Mouse (Mus musculus) liver, embryonic 14.5 days (tissue): ENCODE results near the gene Vps13d. TPM values are rescaled to one million over a fixed set of nuclear protein-coding genes. Genes with fewer than 3 reads are reported as not detected.

Experiments used
- ATAC-seq: fragments of 200-750 bp; cut with Nextera tagmentation; 2 replicates; pipeline ENCODE4 v1.8.0; 2017; ENCODE audit warnings: moderate number of reproducible peaks, mild to moderate bottlenecking, moderate library complexity; ENCODE audit not compliant: insufficient read depth
- DNase-seq, 3 experiments: peaks; one replicate each; pipeline ENCODE4 v3.0.0-alpha.2; 2012 to 2013; ENCODE audit warnings: low read depth in 3 of 3, low spot score in 3 of 3
- H3K27ac ChIP-seq: fragments of 300-500 bp; sonication (generic); 2 replicates; pipeline ENCODE4 v1.5.1; 2014; ENCODE audit warnings: moderate library complexity, mild to moderate bottlenecking, control low read depth, inconsistent platforms
- H3K27me3 ChIP-seq: fragments of 300-500 bp; sonication (generic); 2 replicates; pipeline ENCODE4 v1.6.1; 2014; ENCODE audit warnings: mild to moderate bottlenecking, low read length, moderate library complexity; ENCODE audit not compliant: control insufficient read depth, insufficient read depth
- H3K36me3 ChIP-seq: fragments of 300-500 bp; sonication (generic); replicated peaks from 2 replicates; pipeline ENCODE4 v1.6.1; 2014; ENCODE audit warnings: low read depth; ENCODE audit not compliant: control insufficient read depth, insufficient read depth
- H3K4me1 ChIP-seq, 2 experiments: fragments of 200-500 bp in 1 of 2; fragments of 300-500 bp in 1 of 2; sonication (generic) in 1 of 2; replicated peaks; 2 replicates each; pipeline ENCODE4 v1.6.1; 2012 to 2014; ENCODE audit warnings: antibody characterized with exemption in 1 of 2, inconsistent platforms in 1 of 2, low read length in 1 of 2; ENCODE audit not compliant: control insufficient read depth in 2 of 2, insufficient read depth in 2 of 2
- H3K4me2 ChIP-seq: fragments of 300-500 bp; sonication (generic); 2 replicates; pipeline ENCODE4 v1.6.1; 2014; ENCODE audit warnings: low read depth, mild to moderate bottlenecking, control low read depth, moderate library complexity
- H3K4me3 ChIP-seq, 2 experiments: fragments of 200-500 bp in 1 of 2; fragments of 300-500 bp in 1 of 2; sonication (generic) in 1 of 2; 2 replicates each; pipeline ENCODE4 v1.5.1; 2012 to 2014; ENCODE audit warnings: low read depth in 2 of 2, low read length in 2 of 2, mild to moderate bottlenecking in 2 of 2, control low read depth in 1 of 2, inconsistent platforms in 1 of 2, moderate library complexity in 1 of 2; ENCODE audit not compliant: insufficient read depth in 1 of 2
- H3K9ac ChIP-seq: fragments of 300-500 bp; sonication (generic); replicated peaks from 2 replicates; pipeline ENCODE4 v1.6.1; 2014; ENCODE audit warnings: mild to moderate bottlenecking, control low read depth, moderate library complexity
- H3K9me3 ChIP-seq: fragments of 300-500 bp; sonication (generic); 2 replicates; pipeline ENCODE4 v1.6.1; 2016; ENCODE audit warnings: low read length, mixed read lengths; ENCODE audit not compliant: control insufficient read depth
- CTCF ChIP-seq: IDR thresholded peaks from 2 replicates; pipeline ENCODE4 v1.5.1; 2016; ENCODE audit warnings: antibody characterized with exemption, low read depth, control low read depth
- EP300 ChIP-seq: IDR thresholded peaks from 2 replicates; pipeline ENCODE4 v1.6.1; 2016; ENCODE audit warnings: antibody characterized with exemption, low read depth
- WGBS: fragments of 180-500 bp; shearing (Covaris S2); extraction: QIAGEN DNeasy Blood & Tissue Kit; methylation state at CpG from one replicate; pipeline ENCODE4 v1.1.7; 2014; ENCODE audit not compliant: insufficient replicate concordance; 5-methylcytosine and 5-hydroxymethylcytosine counted together
- polyA plus RNA-seq, 2 experiments: library from polyadenylated mRNA; depleted of rRNA in 1 of 2; stranded (reverse) in 1 of 2; unstranded in 1 of 2; fragments of >200 nt; fragmentation: Nextera tagmentation in 1 of 2; extraction: Ambion mirVana in 1 of 2; gene quantifications; 2 replicates each; pipeline versions ENCODE4 v1.2.1 to v1.2.3; 2012 to 2014

Gene Vps13d
- polyA plus RNA-seq, 2 experiments = 5.3 to 7.1 TPM

- no peak overlapping the region for H3K27ac ChIP-seq
- DNase-seq (no peak), ATAC-seq (no peak)
- 76% methylated on average over 4 of the region's 4 CpGs for WGBS
- peaks cover 11 to 22% of the 10 kb centered on the region in 2 experiments for H3K4me1 ChIP-seq
- H3K9ac ChIP-seq = no peak overlapping the region
- no peaks in the 10 kb centered on the region for H3K36me3 ChIP-seq
- H3K4me3 ChIP-seq = no peak overlapping the region
- TF ChIP-seq EP300 (no peak), CTCF (no peak)
- no peaks in the 10 kb centered on the region for H3K27me3 ChIP-seq
- no peaks in the 10 kb centered on the region for H3K9me3 ChIP-seq
- H3K4me2 ChIP-seq = no peak overlapping the region
Measured at GRCm38 (mm10) chr4:145224613-145225012, 29.8 kb upstream of the Vps13d start.

GRCm38 (mm10) chr4:145222064-145222463, 27.3 kb upstream of the Vps13d start:
- H3K4me3 ChIP-seq = no peak overlapping the region
- peak overlapping the region; percentile 38 for H3K9ac ChIP-seq
- peak overlapping the region; percentile 6; the same call in 1 of the 2 replicates for H3K4me2 ChIP-seq
- DNase-seq (peak; percentile 42 to 61 (median 56)), ATAC-seq (peak; percentile 93)
- no peaks in the 10 kb centered on the region for H3K27me3 ChIP-seq
- H3K36me3 ChIP-seq = no peaks in the 10 kb centered on the region
- H3K4me1 ChIP-seq = peaks cover 11 to 22% of the 10 kb centered on the region in 2 experiments
- H3K9me3 ChIP-seq = no peaks in the 10 kb centered on the region
- WGBS = 16% methylated on average over 8 of the region's 8 CpGs
- peak overlapping the region; percentile 44 for H3K27ac ChIP-seq
- no peak for TF ChIP-seq CTCF
- peak; percentile 44; the same call in 1 of the 2 replicates for TF ChIP-seq EP300

GRCm38 (mm10) chr4:145221379-145221778, 26.6 kb upstream of the Vps13d start:
- no peak overlapping the region for H3K4me2 ChIP-seq
- H3K36me3 ChIP-seq = no peaks in the 10 kb centered on the region
- H3K4me1 ChIP-seq = peaks cover 11 to 22% of the 10 kb centered on the region in 2 experiments
- 49% methylated on average over 2 of the region's 2 CpGs for WGBS
- TF ChIP-seq CTCF (no peak), EP300 (no peak)
- no peak overlapping the region for H3K4me3 ChIP-seq
- peak overlapping the region; percentile 41; the same call in 1 of the 2 replicates for H3K27ac ChIP-seq
- no peaks in the 10 kb centered on the region for H3K27me3 ChIP-seq
- ATAC-seq (no peak), DNase-seq (no peak)
- no peak overlapping the region for H3K9ac ChIP-seq
- no peaks in the 10 kb centered on the region for H3K9me3 ChIP-seq

- ATAC-seq = no peak
- Histone ChIP-seq H3K4me3 (no peak overlapping the region), H3K9ac (no peak overlapping the region), H3K27ac (no peak overlapping the region), H3K4me1 (peaks cover 11 to 22% of the 10 kb centered on the region in 2 experiments), H3K36me3 (no peaks in the 10 kb centered on the region), H3K9me3 (no peaks in the 10 kb centered on the region), H3K27me3 (no peaks in the 10 kb centered on the region), H3K4me2 (no peak overlapping the region)
- 80% methylated on average over 1 of the region's 1 CpGs for WGBS
- no peak for DNase-seq
- no peak for TF ChIP-seq CTCF
Measured at GRCm38 (mm10) chr4:145220001-145220400, 25.2 kb upstream of the Vps13d start.

GRCm38 (mm10) chr4:145219240-145219985, 24.6 kb upstream of the Vps13d start:
- peaks cover 11 to 22% of the 10 kb centered on the region in 2 experiments for H3K4me1 ChIP-seq
- no peak overlapping the region for H3K9ac ChIP-seq
- H3K4me3 ChIP-seq = no peak overlapping the region
- H3K27me3 ChIP-seq = no peaks in the 10 kb centered on the region
- no peak overlapping the region for H3K4me2 ChIP-seq
- DNase-seq (no peak), ATAC-seq (no peak)
- WGBS = 48% methylated on average over 15 of the region's 15 CpGs
- TF ChIP-seq CTCF (peak; percentile 88), EP300 (no peak)
- H3K9me3 ChIP-seq = no peaks in the 10 kb centered on the region
- H3K36me3 ChIP-seq = no peaks in the 10 kb centered on the region
- no peak overlapping the region for H3K27ac ChIP-seq
